Mouse (Mus musculus): ENCODE measurements around the gene Snx22. TPM values are rescaled to one million over a fixed set of nuclear protein-coding genes. Genes with fewer than 3 reads are reported as not detected.

Snx22 gene
- total RNA-seq (2021): 1 to 10 TPM; 1.1 to 1.2 TPM

DNA sequence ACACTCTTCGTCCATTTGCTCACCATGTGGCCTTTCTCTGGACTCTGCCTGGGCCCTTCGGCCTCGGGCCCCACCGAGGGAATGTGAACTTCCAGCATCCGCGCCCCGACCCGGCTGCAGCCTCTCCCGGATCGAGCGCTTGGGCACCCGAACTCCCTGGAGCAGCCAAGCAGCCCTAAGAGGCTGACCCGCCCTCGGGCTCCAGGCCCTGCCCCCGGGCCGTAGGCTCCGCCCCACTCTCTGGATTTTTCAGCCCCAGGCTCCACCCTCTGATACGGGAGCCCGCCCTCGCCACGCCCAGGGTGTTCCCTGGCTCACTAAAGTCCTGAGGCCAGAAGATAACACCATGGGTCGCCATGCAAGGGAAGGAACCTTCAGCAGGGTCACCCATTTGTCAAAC lies at the start of gene Snx22:
TSS of gene Snx22 (minus strand) at position 137 of the 400 bp plus-strand sequence.
- DNase-seq: peak; percentile 84

DNA sequence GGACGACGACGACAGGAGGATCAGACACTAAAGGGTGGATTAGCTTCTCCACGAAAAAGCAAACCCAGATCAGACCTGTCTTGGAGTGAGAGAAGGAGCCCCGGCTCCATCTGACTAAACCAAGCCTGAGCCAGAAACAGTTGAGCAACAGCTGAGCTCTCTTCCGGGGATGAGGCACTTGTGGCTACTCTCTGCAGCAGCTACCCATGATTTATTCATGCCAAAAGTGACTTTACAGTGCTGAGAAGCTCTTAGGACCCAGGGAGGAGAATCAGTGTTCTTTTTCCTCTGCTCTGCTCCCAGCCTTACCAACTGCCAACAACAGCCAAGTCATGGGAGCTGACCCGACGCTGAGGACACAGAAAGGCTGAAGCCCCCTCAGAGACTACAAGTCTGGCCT lies 47.4 kb upstream of the Snx22 start:
- DNase-seq: peak; percentile 12

DNA sequence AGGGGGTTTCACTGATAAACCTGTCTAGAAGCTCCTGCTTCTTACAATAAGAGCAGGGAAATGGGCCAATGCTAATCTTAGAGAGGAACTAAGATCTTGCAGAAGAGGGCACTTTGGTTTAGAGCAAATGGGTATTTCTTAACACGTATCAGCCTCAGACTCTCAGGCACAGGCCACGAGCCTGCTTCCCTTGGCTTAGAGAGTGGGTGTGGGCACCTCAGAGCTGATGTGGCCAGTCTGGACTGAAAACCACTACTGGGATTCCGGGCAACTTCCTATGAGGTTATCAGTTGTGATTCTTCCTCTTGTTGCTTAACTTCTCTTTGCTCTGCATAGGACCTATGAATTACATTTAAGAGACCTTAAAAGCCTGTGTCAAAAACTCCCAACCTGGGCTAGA lies 44.8 kb upstream of the Snx22 start:
- no peak for DNase-seq

DNA sequence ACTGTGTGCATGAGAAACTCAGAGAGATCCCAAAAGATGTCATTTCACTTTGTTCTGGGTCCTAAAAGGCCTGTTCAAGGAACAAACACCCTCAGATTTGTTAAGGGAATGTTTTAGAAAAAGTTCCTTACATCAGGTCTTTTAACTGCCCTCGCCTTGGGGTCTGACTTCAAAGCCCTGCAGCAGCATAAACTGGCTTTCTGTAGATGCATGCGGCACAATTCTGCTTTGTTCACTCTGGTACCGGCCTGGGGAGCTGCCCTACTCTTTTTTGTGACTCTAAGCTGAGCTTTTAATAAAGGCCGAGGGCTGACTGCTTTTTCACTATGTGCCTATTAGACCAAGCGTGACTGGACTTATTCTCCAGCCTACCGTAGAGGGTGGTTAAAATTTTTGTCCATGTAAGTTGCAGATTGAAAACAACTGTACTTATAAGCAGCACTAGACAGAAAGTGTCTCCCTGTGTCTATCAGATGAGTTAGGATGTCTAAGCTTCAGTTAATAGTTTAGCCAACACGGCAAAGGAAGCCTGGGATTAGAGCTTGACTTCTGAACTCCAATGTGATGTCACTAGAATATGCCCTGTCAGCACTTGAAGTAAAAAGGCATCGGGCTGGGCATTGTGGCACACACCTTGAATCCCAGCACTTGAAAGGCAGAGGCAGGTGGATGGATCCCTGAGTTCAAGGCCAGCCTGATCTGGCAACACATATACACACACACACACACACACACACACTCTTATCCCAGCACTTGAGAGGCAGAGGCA lies 41.3 kb upstream of the Snx22 start:
- no peak for DNase-seq

DNA sequence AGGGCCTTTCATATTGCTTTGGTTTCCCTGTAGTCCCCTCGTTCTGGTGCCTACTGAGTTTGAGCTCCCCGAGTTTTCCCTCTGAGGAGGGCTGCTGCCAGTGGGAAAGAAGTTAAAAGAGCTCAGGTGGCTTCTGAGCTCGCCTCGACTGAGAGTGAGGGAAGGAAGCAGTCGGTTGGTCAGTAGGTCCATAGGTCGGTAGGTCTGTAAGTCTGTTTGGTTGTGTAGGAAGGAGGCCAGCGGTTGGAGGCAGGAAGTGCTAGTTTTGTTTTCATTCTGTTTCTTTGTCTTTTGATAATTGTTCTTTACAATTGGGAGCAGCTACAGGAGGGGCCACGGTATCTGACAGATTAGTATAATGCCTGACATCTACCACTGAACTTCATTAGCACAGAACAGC lies 40.6 kb upstream of the Snx22 start:
- no peak for DNase-seq

DNA sequence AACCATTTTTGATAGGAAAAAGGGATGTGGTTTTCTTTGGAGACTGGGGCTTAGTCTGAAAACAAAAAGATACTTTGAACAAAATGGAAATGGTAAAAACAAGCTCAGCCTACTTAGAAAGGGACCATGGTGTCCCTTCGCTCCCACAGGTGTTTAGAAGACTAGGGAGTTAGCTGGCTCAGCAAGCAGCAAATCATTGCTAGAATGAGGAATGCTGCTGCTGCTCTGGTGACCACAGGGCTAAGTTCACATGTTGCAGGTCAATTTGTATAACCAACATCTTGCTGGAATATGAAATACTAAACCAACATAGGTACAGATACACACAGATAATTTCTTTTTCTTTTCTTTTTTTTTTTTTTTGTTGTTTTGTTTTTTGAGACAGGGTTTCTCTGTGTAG lies 40.1 kb upstream of the Snx22 start:
- DNase-seq: no peak

DNA sequence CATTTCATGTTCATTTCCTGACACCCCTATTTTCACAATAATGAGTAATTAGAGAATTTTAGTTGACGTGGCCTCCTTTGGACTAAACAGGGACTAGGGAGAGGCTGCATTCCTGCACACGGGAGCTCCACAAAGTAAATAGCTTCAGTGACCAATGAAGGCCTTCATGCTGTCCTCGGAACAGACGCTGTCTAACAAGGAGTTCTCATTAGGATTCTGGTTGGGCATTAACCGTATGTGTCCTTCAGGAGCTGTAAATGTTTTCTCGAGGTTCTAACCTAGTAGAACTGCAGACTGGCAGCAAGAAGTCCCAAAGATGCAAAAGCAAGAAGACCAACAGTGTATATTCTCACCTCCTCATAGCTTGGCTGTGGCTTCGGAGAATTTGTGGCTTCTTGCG lies 35.6 kb upstream of the Snx22 start:
- DNase-seq: no peak

DNA sequence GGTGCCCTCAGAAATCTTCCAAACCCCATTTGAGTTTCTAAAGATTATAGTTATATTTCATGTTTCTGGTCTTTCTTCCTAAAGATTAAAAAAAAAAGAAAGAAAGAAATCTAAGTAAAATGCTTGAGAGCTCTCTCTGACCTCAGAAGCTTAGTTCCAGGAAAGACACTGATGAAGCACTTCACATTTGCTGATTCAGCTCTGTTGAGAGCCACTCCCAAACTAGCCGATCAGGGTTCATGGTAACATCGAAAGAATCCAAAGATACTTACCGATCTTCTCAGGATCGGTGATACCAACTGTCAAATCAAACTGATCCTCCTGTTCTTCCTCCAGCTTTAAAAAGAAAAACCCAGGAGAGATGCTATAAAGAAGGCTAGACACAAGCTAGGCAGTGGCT lies 35.1 kb upstream of the Snx22 start:
- no peak for DNase-seq

DNA sequence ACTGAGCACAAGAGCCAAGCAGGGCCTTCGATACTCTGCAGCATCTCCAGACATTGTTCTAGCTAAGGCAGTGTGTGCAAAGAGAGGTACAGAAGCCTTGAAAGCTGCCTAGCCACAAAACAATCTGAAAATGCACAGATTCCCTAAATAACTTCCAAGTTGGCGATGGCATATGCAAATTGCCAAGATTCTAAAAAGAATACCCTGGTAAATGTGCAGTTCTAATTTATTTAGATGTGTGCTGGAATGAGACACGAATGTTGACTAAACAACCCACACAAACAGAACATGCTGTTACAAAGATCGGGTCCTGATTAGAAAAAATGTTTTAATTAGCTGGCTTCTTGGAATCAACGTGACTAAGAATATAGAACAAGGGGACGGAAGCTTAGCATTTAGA lies 33.1 kb upstream of the Snx22 start:
- no peak for DNase-seq

DNA sequence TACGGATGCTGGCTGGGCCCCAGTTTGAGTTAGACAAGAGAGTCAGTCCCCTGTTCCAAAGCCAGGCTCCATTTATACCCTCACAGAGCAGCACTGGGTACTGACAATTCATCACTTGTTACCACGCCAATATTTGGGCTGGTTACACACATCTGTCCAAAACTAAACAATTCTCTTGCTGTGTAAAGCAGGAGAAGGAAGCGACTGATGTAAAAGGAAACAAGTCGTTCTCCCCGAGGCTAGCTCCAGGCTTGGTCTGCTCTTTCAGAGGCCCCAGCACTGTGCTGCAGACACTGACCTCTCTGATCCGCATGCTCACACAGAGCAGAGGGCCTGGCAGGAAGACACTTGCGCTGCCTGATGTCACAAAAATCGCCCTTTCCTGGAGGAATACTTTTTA lies 32.1 kb upstream of the Snx22 start:
- DNase-seq: no peak

DNA sequence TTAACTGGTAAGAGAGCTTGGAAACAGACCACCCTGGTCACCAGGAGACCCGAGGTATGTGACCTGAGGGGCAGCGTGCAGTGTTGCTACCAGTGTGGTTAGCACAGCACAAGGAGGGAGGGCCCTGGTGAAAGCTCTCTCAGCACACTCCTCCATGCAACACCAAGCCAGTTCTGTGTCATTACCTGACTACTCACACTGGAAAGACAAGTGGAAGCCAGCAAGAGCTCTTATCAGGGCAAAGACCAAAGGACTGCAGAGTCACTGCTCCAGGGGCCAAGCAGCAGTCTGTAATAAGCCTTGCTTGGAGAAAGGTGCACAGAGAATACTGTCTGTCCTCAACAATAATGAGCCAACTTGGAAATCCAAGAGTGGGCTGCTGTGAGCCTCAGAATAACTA lies 23.1 kb upstream of the Snx22 start:
- DNase-seq: no peak

DNA sequence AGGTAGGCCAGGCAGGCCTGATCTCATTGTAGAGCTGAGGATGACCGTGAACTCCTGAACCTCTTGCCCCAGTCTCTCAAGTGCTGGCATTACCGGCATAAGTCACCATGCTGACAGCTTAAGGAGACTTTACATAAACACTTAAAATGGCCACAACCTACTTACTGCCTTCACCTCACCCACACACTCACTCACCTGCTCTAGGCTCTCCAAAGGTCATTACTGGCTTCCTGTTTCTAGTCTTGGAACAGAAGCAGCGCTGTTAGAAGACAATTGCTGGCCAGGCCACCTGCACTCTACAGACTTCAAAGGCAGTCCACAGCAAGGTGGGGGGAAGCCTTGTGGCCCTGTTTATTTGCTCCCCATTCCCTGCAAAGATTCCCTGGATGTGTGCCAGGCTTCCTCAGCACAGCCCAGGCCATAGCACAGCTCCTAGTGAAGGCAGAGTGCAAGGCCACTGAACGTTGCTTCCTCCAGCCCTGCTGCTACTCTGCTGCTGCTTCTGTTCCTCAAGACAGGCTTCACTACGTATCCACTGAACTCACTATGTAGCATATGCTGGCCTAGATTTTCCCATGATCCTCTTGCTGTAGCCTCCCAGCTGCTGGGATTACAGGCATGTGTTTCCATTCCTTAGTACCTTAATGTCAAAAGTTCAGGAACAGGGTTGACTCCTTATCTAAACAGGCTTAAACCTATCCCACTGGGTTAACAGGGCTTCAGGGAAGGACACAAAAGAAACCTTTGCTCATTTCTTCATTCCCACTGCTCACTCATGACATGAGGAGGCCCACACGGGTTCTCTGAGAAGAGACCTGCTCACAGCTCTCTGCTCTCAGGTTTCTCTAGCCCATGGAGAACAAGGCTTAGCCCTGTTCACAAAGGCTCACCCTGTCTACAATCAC lies 22.1 kb upstream of the Snx22 start:
- DNase-seq: no peak

DNA sequence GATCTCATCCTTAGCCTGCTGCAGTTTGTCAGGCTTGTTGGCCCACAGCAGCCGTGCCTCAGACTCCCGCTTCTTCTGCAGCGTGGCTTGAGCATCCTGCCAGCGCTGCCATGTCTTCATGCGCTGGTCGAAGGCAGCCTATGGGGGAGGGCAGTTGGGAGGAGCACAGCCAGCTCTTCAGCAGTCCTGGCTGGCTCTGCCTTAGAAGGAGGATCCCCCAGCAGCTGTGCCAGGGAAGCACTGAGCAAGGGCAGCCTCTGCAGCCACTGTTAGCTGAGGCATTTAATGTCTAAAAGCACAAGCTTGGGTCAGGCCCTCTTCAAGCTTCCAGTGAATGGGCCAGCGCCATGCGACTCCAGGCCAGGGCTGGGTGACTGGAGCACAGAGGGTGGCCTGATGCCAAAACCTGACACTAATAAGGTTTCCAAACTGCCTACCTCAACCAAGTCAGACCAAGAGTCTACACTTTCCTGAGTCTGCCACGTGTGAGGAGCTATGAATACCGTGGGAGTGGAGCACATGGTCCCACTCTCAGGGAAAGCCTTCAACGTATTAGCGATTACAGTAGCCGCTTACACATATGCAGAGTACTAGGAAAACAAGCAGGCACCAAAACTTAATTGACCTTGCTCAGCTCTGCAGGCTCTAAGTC lies 21.2 kb upstream of the Snx22 start:
- no peak for DNase-seq

DNA sequence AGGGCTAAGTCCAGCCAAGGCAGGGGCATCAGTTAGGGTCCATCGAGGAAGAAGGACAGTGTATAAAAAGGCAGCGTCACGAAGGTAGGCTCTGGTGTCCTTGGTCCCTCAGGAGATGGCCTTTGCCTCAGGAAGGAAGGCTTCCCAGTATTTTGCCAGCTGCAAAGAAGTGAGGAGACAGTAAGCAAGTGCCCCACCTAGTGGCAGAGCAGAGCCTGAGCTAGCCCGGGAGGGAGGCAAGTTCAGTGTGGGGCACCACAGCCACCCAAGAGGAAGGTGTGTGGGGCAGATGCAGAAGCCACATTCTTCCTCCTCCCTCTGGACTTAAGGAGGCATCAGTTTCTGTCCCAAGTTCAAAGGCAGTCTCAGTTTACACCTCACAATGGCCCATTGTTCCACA lies 18.9 kb upstream of the Snx22 start:
- DNase-seq: peak; percentile 70

DNA sequence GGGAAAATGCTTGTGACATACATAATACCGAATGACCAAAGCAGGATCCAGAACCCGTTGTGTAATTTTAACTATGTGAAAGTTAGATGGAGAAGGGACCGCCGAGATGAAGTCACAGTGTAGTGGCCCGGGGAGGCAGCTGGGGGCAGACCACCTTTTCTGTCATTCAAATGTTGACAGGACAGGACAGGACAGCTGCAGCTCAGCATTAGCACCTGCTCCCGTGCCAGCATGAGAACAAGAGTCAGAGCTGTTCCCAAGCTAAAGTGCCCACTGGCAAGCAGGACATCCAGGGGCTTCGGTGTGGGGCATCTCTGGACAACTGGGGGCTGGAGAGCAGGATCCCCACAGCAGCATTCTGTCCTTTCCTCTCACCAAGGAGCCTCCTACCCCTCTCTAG lies 17.5 kb upstream of the Snx22 start:
- DNase-seq: no peak

DNA sequence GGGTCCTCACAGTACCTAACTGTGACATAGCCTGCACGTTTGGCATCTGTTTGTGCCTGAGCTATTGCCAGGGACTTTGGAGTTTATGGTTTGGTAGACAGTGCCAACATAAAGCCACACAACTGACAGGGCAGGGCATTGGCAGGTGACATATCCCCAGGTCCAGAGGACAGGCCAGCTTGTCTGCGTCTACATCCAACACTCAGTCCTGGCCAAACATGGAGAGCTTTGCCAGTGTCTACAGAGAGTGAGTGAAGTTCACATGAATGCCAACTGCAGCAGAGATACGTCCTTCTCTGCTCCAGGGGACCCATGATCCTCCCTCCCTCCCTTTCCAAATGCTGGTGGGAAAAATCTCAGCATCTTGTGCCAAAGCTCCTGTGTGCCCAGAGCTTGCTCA lies 14.7 kb upstream of the Snx22 start:
- DNase-seq: no peak

DNA sequence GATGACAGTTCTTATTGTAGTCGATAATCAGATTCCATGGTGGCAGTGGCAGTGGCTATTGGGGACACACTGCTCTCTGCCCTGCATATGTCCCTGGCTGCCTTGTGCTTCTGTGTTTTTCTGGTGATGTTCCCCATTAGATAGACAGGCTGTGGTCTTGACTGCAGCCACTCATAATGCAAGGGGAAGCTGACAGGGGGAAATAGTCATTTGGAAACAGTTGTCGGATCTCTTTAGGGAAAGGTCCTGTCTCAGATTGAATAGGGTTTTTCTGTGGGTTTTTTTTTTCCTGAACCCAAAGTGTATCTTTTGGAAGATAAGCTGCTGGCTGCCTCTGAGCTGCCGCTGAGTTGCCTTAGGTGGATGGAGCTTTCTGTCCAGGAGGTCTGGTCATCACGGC lies 12.5 kb upstream of the Snx22 start:
- no peak for DNase-seq

DNA sequence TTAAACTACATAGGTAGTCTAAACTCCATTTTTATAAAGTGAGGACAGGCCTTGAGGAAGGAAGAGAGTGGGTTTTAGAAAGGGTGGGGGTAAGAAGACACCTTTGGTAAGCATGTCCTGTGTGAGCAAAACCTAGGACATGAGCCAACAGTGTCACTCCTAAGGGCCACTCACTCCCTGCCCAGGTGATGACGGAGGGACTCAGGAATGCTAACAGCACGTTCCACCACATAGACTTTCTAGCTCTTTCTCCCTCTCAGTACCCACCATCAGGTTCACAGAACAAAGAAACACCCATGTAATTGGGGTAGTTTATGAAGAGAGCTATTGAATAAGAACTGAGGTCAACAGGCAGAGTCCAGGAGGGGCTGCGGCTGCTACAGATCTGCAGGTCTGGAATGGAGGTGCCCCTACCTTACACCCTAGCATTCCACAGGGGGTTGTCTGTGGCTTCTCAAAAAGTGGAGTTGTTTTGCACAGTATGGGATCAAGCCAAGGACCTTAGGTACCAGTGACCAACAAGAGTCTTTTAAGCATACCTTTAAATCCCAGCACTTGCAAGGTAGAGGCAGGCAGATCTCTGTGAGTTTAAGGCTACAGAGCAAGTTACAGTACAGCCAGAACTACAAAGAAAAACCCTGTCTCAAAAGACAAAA lies 11.4 kb upstream of the Snx22 start:
- DNase-seq: no peak

DNA sequence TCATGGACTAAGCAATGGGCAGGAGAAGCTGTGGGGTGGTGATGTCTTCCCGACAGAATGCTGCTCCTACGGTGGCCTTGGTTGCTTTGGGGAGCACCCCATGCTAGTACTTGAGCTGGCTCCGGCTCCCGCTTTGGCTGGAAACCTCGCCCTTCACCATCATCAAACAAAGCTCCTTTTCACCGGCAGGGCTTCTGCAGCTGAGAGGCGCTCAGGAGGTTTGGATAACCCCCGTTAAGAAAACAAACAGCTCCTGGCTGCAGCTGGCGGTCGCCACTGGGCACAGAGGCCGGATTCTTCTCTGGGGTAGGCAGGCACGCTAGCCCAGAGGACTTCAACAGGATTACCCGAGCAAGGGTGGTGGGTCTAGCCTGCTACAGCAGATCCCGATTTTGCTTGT lies 9.0 kb upstream of the Snx22 start:
- no peak for DNase-seq

DNA sequence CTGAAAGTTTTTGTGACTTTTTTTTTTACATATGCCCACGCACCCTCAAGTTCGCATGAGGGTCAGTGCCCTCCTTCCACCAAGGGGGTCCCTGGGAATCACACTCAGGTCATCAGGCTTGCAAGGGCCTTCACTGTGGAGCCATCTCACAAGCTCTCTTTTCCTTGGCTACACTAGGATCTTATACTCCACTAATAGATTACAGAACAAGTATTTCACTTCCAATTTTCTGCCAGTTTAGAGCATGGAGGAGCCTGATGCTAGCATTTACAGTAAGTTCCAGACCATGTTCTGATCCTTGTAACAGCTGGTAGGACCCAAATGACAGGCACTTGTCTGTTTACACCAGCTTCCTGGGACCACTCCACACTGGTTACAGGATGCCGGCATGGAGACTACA lies 8.6 kb upstream of the Snx22 start:
- DNase-seq: no peak

DNA sequence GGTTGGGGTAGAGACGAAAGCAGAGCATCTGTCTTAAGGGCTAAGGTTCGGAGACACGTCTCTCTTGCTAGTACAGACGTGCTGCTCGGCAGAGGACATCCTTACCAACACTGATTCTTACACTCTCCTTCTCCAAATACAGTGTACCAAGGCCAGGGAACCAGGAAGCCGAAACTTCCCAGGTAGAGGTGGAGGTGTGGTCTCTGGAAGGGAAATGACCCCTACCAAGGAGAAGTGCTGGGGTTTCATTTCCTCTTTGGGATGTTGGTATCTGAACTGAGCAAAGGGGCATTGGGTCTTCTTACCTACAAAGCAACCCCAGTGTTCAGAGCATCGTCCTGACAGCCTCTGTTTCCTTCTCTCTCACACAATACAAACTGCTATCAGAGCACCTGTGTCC lies 3.2 kb upstream of the Snx22 start:
- DNase-seq: no peak

DNA sequence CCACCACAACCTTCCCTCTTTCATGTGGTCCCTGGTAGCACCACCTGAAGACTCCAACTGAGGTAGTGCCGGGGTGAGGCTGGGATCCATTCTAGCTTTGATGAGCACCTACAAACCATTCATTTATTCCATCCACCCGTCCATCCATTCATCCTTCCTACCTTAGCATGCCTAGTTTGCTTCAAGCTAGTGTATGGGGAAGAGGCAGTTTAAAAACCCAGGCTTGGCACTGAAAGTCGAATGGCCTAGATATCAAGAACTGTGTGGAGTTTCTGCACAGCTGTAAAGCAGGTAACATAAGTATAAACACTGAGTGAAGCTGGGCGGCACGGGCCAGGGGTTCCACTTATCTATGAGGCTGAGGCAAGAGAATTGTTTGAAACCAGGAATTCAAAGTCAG lies 632 bp upstream of the Snx22 start:
- DNase-seq: no peak

DNA sequence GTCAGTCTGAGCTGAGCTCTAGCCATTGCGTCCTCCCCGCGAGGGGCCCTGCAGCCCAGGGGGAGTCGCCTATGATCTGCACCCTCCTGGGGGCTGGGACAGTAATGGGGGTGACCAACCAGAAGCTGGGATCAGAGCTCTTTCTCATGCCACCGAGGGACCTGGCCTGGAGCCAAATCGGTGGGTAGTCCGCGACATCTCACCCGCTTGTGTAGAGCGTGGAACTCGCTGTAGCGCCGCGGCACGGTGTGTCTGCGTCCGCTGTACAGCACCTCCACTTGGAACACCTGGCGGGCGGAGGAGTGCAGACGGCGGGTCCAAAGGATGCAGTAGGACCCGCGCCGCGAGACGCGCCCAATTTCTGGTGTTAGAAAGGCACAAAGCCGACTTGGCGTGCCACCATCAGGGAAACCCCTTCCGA lies 538 bp downstream of the Snx22 start:
- peak; percentile 33 for DNase-seq

Data from heart, postnatal 4 days (tissue).